Mouse (Mus musculus): ENCODE results near the gene Tmem184a.

The Tmem184a gene

DNA sequence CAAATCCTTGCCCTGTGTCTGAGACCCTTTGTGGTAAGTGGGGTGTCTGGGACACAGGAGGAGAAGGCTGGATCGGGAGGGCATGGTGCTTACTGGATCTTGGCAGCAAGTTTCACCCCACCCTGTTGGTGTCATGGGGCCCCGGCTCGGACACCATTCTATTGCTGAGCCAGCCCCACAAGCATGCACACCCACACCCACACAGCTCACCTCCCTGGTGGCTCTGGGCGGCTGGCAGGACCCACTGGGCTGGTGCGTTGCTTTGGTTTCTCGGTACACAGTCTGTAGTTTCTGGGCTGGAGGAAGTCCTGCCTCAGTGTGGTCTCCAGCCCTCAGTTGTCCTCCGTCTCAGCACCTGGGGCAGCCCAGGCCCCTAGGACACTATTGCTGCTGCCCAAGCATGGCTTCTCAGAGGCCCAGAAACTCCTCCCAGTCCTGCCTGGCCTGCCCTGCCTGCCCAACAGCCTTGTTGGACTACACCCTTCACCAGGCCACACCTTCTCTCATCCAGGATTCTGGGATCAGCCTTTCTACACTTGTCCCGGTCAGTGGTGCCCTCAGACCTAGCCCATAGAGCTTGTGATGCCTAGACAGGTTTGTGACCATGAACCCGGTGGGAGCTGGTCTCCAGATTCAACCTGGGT, at the start of gene Tmem184a:
Gene Tmem184a, minus strand, starts transcription at position 380 of the 644 bp plus-strand sequence.
- no peak for DNase-seq

DNA sequence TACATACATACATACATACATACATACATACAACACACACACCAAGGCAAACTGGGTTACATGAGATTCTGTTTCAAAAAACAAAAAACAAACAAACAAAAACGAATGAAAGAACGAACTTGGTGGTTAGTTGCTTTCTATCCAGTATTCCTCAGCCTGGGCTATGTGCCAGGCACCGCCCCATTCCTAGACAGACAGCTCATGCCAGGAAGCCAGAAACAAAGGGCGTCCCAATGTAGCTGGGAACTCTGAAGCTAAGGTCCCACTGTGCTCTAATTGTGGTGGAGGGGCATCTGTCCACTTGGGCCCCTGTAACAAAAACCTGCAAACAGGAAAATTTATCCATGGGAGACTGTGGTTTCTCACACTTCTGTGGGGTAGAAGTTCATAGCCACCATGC, 43.0 kb upstream of the Tmem184a start:
- DNase-seq, result no peak

DNA sequence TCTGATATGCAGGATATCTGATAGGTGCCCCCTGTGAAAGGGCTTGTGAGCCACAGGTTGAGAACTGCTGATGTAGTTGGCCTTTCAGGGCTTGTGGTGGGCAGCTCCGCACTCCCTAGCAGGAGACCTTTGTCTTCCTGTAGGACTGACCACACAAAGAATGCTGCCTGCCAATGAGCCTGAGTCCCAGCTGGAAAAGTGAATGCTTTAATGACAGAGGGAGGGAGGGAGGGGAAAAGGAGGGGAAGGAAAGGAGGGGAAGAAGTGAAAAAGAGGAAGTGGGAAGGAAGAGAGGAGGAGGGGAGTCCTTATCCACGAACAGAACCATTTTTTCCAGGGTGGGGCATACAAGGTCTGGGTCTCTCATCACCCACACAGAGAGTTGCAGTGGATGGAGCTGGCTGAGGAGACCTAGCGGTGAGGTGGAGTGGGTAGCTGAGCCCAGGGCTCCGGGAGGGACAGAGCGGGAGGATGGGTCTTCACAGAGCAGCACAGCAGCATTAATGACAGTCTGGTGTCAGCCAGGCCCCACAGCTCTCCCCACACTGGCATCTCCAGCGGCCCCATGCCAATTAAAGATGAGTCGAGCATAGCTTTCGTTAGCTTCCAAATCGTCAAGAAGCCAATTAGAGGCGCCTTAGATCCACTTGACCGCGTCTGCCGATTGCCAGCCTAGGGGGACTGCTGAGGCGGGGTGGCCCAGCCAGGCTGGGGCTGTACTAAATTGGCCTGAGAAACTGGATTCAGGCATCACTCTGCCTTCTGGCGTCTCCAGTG, 40.8 kb upstream of the Tmem184a start:
- DNase-seq, result no peak

DNA sequence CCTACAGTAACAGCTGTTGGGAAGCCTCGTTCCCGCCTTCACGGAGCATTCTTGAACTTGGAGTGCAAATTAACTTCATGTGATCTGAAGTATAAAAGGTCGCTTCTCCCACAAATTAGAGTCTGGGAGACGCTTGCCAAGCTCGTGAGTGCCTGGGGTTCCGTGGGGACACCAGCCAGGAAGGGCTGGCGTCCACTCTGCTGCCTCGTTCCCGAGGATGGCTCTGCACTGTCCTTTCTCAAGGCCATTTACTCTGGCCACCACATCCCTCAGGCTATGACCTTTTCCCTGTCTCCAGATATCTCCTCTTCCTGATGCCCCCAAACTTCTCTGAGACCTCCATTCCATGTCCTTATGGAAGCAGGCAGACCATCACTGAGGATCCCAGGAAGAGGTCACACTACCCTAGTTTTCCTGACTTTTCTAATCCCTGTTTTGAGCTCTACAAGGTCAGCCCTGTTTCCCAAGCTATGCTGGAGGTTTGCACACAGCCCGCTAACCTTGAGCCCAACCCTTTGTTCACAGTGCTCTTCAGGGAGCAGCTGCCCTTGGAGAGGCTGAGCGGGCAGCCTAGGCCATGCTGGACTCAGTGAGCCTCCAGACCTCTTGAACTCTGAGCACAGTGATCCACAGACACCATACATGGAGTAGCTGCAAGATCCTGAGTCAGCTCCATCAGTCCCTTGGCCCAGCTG, 30.1 kb upstream of the Tmem184a start:
- no peak for DNase-seq

DNA sequence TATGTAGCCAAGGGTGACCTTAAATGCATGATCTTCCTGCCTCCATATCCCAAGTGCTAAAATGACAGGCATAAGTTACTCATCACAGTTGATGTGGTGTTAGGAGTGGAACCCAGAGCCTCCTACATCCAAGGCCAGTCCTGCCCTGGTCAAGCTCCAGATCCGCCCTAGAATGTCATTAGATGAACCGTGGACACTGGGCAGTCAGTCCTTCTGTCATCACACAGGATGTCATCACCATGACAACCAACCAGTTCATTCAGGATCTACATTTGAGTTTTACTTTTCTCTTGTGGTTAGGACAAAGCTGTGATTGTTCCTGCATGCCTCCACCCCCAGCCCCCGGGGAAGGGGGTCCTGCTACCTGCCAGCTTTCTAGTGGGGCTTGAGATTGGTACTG, 19.4 kb upstream of the Tmem184a start:
- no peak for DNase-seq

DNA sequence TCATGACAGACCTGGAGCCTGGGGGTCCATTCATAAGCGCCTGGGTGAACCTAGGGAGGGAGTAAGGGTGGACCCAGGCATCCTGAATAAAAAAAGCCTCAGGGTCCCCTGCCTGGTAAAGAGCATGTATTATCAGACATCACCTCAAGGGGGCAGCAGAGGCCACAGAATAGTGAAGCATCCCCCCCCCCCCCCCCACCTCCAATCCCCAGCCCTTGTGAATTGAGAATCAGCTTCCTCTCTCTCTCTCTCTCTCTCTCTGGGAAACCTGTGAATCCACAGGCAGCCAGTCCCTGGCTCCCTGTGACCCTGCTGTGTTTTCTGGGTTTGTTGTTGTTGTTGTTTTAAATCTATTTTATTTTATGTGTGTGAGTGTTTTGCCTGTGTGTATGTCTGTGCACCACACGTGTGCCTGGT, 18.8 kb upstream of the Tmem184a start:
- no peak for DNase-seq

DNA sequence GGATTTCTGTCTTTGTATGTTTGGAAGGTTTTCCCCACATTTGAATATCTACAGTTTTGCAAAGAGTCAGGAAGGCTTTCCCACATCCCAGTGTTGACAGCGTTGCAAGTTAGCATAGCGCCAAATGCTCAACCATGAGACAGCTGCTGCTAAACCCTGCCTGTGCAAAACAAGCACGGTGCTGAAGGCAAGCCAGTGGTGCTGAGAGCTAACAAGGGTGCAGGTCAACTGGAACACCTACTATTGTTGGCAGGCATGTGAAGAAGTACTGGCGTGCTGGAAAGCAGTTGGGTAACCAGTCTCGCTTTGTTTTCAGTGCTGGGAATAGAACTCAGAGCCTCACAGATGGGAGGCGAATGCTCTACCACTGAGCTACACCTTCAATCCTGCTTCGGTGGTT, 16.0 kb upstream of the Tmem184a start:
- DNase-seq, result no peak

DNA sequence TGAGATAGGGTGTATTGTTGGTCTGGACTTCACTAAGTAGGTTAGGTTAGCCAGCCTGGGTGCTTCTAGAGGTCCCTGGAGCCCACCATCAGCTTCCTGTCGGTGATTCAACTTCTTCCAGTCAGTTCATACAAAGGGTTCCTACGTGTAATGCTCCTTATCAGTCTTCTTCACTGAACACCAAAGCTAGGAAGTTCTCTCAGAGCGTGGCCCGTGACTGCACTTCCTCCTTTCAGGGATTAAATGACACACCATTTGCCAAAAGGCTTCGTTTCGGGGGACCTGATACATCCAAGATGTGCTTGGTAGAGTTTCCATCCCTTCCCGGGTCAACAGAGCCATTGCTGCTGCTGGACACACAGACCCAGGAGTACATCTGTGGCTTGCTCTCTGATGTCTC, 12.4 kb upstream of the Tmem184a start:
- no peak for DNase-seq

DNA sequence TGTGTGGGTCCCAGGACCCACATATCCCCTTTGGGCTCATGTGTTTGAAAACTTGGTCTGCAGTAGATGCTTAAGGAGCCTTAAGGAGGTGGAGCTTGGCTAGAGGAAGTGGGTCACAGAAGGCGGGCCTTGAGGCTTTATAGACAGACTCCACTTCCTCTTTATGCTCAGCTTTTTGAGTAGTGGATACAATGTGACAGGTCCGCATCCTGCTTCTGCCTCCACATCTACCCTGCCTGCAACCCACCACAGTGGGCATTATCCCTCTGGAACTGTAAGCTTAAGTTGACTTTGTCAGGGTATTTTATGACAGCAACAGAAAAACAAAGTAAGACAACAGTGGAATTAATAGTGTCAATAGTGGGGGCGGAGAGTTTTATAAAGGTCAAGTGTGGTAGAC, 11.0 kb upstream of the Tmem184a start:
- no peak for DNase-seq

DNA sequence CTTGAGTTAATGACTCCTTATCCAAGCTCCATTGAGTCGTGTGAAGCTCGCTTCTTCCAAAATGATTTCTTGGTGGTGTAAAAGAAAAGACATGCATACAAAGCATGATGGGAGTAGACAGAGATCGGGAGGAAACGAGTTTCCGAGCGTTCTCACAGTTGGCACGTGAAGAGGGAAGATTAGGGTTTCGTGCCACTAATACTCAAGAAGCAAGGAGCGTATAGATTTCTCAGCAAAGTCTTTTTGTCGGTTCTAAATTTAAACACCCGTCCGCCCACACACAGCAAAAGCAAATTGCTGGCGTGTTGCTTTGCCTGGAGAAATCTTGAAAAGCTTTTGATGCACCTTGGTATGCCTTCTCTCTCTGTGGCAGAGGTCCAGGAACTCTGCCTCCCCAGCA, 9.7 kb upstream of the Tmem184a start:
- no peak for DNase-seq

DNA sequence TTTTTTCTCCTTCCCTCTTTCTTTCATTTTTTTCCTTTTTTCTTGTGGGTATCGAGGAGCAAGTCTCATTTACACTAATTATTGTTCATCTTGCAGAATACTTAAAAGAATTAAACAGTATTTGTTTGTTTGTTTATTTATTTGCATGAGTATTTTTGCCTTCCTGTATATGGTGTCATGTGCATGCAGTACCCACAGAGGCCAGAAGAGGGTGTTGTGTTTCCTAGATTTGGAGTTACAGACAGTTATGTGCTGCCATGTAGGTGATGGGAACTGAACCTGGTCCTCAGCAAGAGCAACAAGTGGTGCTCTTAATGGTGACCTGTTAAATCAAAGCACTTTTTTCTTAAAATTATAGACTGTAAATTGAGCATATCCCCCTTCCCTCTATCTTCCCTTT, 7.9 kb upstream of the Tmem184a start:
- DNase-seq, result no peak

DNA sequence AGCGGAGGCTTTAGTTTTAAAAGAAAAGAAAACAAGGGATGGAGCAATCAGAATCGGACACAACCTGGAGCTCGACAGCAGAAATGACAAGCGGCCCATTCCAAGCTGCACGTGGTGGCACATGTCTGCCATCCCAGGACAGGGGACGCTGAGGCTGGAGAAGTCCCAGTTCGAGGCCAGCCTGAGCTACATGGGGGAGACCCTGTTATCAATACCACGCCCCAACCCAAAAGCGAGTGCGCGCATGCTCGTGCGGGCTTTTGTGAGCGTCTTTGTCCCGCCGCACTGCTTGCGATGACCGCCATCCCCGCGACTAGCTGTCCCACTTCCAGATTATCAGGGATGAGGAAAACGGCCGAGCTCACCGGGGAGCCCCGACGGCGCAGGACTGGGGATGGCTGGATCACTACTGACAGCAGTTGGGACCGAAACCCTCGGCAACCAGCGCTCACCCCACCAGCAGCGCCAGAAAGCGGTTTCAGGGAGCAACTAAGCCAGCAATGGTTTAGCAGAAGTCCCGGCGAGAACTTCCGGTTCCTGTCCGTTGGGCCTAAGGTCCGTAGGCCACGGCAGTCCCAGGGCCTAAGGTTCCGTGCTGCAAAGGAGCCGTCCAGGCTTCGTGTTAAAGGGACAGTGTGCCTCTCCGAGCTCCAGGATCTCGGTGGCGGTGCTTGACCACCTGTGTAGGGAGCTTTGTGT, 6.8 kb upstream of the Tmem184a start, which contains the start of the genes Gm26938 and Psmg3:
Gene Gm26938, minus strand, starts transcription at position 51 of the 699 bp plus-strand sequence.
Gene Psmg3, minus strand, starts transcription at position 529 of the 699 bp plus-strand sequence.
- DNase-seq, result peak; percentile 82

DNA sequence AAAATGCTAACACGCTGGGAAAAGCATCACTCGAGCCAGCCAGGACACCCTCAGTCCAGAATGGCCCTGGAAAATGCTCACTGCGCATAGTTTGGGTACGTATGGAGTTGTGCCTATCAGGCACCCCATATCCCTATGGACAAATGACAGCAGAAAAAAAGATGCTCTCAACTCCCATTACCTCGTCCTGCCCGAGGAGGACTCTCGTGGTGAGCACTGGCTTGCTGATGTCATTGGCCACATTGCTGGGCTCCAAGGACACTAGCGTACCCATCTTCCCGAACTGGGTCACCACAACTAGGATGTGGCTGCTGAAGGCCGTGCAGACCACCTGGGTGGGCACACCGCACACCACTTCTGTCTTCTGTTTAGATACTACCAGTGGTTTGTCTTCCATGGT, 6.2 kb upstream of the Tmem184a start:
- no peak for DNase-seq

DNA sequence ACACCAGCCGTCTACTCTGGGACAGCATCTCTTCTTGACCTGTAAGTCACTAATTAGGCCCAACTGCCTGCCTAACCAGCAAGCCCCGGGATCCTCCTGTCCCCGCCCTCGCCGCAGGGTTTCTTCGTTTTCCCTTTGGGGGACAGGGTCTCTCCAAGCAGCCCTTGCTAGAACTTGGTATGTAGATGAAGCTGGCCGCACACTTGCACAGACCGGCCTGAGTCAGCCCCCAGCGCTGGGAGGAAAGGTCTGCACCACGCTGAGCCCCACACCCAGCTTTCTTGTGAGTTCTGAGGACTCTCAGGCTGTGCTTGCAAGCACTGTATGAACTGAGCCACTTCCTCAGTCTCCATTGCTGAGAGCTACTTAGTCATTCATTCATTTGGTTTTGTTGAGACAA, 4.8 kb upstream of the Tmem184a start:
- no peak for DNase-seq

DNA sequence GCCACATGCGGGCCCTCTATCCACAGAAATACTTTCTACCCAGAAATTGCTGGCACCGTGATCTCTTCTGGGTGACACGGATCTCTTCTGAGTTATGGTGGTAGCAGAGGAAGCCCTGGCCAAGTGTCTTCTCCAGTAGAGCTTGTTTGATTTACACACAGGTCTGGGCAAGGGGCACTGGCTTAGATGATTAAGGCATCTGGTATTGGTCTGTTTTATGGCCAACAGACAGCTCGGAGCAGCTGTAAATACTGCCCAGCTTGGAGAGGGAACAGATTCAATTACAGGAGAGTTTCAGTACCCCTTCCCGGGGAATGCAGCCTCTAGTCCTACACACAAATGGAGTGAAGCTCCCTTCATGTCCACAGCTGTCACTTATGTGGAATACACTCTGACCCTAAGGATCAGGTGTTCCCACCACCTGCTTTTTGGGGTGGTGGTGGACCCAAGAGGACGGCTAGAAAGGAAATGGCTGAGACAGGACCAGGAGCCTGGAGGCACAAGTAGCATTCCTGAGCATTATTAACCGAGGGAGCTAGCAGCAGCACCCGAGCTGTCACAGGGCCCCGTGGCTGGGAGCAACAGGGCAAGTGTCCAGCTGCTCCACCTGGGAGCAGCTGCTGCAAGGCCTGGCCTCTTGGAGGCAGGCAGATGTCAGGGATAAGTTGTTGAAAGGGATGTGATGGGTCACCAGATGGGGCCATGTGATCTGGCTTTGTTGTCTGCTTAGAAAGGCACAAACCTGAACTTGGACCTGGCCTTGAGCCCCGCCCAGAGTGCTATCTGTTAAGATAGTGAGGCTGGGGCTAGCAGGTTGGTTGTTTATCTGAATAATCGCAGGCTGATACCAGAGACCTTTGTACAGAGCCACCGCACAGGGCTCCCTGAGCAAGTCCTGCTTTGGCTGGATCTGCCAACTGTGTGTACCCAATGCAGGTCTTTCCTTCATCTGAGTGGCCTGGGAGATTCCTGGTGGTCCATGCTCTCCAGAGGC, 2.0 kb upstream of the Tmem184a start:
- no peak for DNase-seq

DNA sequence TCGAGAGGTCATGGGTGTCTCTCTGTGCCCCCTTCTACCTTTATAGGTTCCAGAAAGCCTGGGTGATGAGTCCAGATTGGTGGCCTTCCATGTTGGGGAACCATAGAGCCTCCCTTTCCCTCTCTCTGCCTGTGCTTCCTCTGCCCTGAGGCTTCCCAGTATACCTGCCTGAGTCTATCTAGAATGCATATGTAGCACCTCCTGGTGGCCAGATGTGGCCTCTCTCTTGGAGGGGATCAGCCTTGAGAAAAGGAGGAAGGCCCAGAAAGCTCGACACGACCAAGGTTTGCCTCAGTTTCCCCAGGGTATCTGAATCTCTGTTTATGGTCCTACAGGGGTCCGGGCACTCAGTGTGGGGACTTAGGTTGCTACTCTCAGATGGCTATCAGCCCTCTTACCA, 916 bp downstream of the Tmem184a start:
- no peak for DNase-seq

DNA sequence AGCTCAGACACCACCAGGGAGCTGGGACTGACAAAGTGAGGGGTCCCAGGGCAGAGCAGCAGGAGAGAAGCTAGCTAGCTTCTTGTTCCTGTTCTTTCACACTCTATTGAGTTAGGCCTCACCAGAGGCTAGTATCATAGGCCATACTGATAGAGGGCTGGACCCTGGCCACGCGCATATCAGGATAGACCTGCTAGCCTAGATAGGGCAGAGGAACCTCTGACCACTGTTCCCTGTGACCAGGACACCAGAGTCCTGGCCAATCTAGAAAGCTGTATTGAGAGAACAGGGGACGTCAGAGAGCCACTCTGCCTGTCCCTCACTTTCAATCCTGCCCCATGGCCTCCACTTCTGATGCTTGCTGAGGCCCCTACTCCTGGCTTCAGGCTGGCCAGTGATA, 1.7 kb downstream of the Tmem184a start:
- DNase-seq, result no peak

DNA sequence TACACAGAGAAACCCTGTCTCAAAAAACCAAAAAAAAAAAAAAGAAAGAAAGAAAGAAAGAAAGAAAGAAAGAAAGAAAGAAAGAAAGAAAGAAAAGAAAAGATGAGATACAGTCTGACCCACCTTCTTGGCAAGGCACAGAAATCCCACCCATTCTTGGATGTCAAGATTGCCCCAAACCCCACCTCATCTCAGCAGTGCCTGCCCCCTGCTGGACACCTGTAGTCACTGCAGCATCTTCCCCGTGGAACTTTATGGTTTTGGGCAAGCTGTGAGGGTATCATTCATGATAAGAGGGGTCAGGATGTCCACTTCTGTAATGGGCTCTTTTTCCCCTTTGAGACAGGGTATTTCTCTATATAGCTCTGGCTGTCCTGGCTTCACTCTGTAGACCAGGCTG, 2.4 kb downstream of the Tmem184a start:
- DNase-seq, result no peak

DNA sequence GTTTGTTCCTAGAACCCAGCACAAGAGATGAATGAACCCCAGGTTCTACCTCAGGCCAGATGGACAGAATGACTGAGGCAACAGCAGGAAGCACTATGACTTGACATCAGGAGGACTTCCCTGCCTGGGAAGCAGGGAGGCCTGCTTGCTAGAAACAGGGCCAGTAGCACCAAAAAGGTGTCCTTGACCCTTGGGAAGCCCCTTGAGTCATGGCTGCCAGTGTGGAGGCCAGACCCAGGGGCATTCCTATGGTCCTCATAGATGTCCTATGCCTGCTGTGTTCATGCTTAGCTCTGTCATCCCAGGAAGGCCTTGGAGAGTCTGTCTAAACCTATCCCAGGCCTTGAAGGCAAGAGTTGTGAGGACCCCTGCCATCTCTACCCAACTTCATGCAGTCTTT, 3.3 kb downstream of the Tmem184a start:
- DNase-seq, result no peak

DNA sequence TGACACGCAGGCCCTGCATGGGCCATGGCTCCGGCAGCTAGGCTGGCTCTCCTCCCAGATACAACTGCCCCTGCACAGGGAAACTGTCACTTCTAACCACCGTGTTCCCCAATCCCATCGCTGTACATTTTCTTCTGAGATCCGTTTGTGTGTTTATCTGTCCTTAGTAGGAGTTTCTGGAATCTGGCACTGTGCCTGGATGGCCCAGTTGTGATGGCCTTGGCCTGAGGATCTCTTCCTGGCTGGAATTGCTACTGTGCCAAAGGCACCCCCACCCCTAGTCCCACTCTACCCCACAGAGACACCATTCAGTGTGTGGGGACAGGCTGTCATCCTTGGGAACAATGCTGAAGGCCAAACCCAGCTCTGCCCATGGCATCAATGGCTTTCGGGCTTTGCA, 3.8 kb downstream of the Tmem184a start:
- no peak for DNase-seq

DNA sequence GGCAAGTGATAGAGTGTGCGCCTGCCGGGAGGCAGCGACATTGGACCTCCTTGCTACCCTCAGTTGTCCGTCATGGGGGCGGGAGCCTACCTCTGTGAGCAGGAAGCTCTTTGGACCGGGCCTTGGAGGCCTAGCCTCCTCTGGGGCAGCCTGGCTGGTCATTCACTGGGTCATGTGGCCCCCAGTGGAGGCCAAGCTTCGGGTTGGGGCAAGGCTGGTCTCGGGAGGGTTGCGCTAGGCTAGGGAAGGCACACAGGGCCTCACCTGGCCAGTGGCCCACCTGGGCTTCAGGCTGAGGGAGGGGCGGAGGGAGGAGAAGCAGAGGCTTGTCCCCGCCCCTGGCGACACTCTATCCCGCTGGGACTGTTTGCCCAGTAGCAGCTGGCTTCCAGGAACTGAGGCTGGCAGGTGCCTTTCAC, 5.7 kb downstream of the Tmem184a start:
- DNase-seq, result no peak

DNA sequence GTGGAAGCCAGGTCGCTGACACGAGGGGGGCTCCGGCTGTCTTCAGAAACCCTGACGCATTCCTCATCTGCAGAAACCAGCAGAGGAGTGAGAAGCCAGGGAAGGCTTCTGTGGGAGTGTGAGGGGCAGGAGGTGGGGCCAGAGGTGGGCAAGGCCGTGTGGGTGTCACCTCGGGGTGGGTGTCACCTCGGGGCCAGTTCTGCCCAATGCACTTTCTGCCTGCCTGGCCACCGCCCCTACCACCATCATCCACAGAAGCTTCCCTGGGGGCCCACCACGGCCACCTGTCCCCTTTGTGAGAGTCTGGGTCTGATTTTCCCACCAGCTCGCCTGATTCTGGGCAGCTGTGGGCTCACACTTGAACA, 6.6 kb downstream of the Tmem184a start:
- DNase-seq, result no peak
